Mouse (Mus musculus): ENCODE measurements around the gene Mboat1.

Mboat1 gene

GRCm38 (mm10) chr13:30136243-30136922, at the start of gene Mboat1:
TSS of gene Mboat1 (plus strand) at chr13:30136489.
- no peak for DNase-seq (ENCODE audit: low read depth)

GRCm38 (mm10) chr13:30093086-30093485, 43.2 kb upstream of the Mboat1 start:
- DNase-seq (ENCODE audit: low read depth), result peak; percentile 52

- DNase-seq (ENCODE audit: low read depth), result peak; percentile 40
Measured at GRCm38 (mm10) chr13:30095851-30096250, 40.4 kb upstream of the Mboat1 start.

GRCm38 (mm10) chr13:30096536-30096935, 39.8 kb upstream of the Mboat1 start:
- DNase-seq (ENCODE audit: low read depth), result no peak

GRCm38 (mm10) chr13:30109001-30109600, 27.2 kb upstream of the Mboat1 start:
- no peak for DNase-seq (ENCODE audit: low read depth)

GRCm38 (mm10) chr13:30115792-30116191, 20.5 kb upstream of the Mboat1 start:
- DNase-seq (ENCODE audit: low read depth), result no peak

- no peak for DNase-seq (ENCODE audit: low read depth)
Measured at GRCm38 (mm10) chr13:30136923-30137629, 787 bp downstream of the Mboat1 start.

GRCm38 (mm10) chr13:30137951-30138350, 1.7 kb downstream of the Mboat1 start:
- peak; percentile 14 for DNase-seq (ENCODE audit: low read depth)

GRCm38 (mm10) chr13:30140149-30140548, 3.9 kb downstream of the Mboat1 start:
- no peak for DNase-seq (ENCODE audit: low read depth)

- DNase-seq (ENCODE audit: low read depth), result no peak
Measured at GRCm38 (mm10) chr13:30140646-30141045, 4.4 kb downstream of the Mboat1 start.

GRCm38 (mm10) chr13:30141996-30142395, 5.7 kb downstream of the Mboat1 start:
- DNase-seq (ENCODE audit: low read depth), result no peak

- DNase-seq (ENCODE audit: low read depth), result peak; percentile 11
Measured at GRCm38 (mm10) chr13:30146468-30146867, 10.2 kb downstream of the Mboat1 start.

- DNase-seq (ENCODE audit: low read depth), result peak; percentile 79
Measured at GRCm38 (mm10) chr13:30154264-30154663, 18.0 kb downstream of the Mboat1 start.

- no peak for DNase-seq (ENCODE audit: low read depth)
Measured at GRCm38 (mm10) chr13:30159626-30160025, 23.3 kb downstream of the Mboat1 start.

GRCm38 (mm10) chr13:30163521-30163920, 27.2 kb downstream of the Mboat1 start:
- DNase-seq (ENCODE audit: low read depth), result no peak

GRCm38 (mm10) chr13:30166138-30167090, 30.1 kb downstream of the Mboat1 start:
- peak; percentile 20 for DNase-seq (ENCODE audit: low read depth)

- no peak for DNase-seq (ENCODE audit: low read depth)
Measured at GRCm38 (mm10) chr13:30167499-30167898, 31.2 kb downstream of the Mboat1 start.

- DNase-seq (ENCODE audit: low read depth), result no peak
Measured at GRCm38 (mm10) chr13:30168803-30169202, 32.5 kb downstream of the Mboat1 start.

- DNase-seq (ENCODE audit: low read depth), result no peak
Measured at GRCm38 (mm10) chr13:30170061-30170460, 33.8 kb downstream of the Mboat1 start.

GRCm38 (mm10) chr13:30174586-30174985, 38.3 kb downstream of the Mboat1 start:
- DNase-seq (ENCODE audit: low read depth), result no peak

- no peak for DNase-seq (ENCODE audit: low read depth)
Measured at GRCm38 (mm10) chr13:30177356-30177755, 41.1 kb downstream of the Mboat1 start.

GRCm38 (mm10) chr13:30185549-30185948, 49.3 kb downstream of the Mboat1 start:
- DNase-seq (ENCODE audit: low read depth), result no peak
